ENCODE assay signal across 30 mouse cellular contexts in the genomic region with DNA sequence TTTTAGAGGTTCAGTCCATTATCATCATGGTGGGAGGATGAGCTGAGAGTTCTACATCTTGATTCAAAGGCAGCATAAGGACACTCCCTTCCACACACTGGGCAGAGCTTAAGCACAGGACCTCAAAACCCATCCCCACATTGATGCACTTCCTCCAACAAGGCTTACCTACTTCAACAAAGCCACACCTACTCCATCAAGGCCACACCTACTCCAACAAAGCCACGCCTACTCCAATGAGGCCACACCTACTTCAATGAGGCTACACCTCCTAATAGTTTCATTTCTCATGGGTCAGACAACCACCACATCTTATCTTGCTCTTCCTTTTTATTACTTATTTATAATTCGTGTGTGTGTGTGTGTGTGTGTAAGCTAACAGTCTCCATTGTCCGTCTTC. TPM values are rescaled to one million over a fixed set of nuclear protein-coding genes. Genes with fewer than 3 reads are reported as not detected.
DNase-seq lines count a peak whose midpoint lies in the region; ATAC-seq and TF ChIP-seq lines count a peak whose summit lies in the region.
"Had no signal": no experiment of that assay in that cellular context is flagged by ENCODE, and none has a peak within 500 bp of the region (broad histone marks: within the 10 kb centered on the region; RNA-seq: fewer than 3 reads in every experiment).

No protein-coding gene starts in this region.

- H3K36me3 ChIP-seq in CH12.LX (replicated peaks in 1 of 2; ENCODE audit: control insufficient read depth in 1 of 2, insufficient read depth in 1 of 2, low read length in 1 of 2): no peaks in the 10 kb centered on the region
- no peaks in the 10 kb centered on the region for H3K36me3 ChIP-seq in MEL (ENCODE audit: control insufficient read depth in 1 of 2, insufficient read depth in 2 of 2, low read length in 2 of 2)
- H3K36me3 ChIP-seq in liver, embryonic 11.5 days (ENCODE audit: control insufficient read depth, insufficient read depth, low read length): no peaks in the 10 kb centered on the region
- H3K36me3 ChIP-seq: embryonic facial prominence, embryonic 13.5 days; embryonic facial prominence, embryonic 15.5 days; forebrain, embryonic 10.5 days; forebrain, embryonic 12.5 days; G1E had no signal

- no peak overlapping the region for H3K9ac ChIP-seq in CH12.LX (ENCODE audit: insufficient read depth, low read depth)
- no peak overlapping the region for H3K9ac ChIP-seq in MEL (ENCODE audit: control insufficient read depth, low read depth, low read length, poor library complexity, severe bottlenecking)
- H3K9ac ChIP-seq in liver, embryonic 11.5 days (ENCODE audit: low read depth, low read length): no peak overlapping the region
- H3K9ac ChIP-seq: embryonic facial prominence, embryonic 13.5 days; embryonic facial prominence, embryonic 15.5 days; forebrain, embryonic 12.5 days had no signal

- TF ChIP-seq POLR2A in CH12.LX (IDR thresholded peaks at IDR 0.05; ENCODE audit: low read depth, low read length) (no peak), MEL (IDR thresholded peaks at IDR 0.05; ENCODE audit: control insufficient read depth in 1 of 2, insufficient read depth in 1 of 2, low read depth in 1 of 2, low read length in 2 of 2, poor library complexity in 1 of 2) (no peak)

- peak; percentile 29 for DNase-seq in CH12.LX (ENCODE audit: extremely low read depth)
- DNase-seq in MEL (ENCODE audit: low read depth, low spot score): peak; percentile 24
- DNase-seq in ZHBTc4 (ENCODE audit: low read depth, low spot score): peak; percentile 64
- DNase-seq in liver, embryonic 11.5 days (ENCODE audit: low spot score): no peak
- no peak for DNase-seq in ovary, adult 18-20 months (ENCODE audit: low spot score)
- no peak for DNase-seq in embryo, embryonic 10.5 days (ENCODE audit: low spot score)
- DNase-seq: adrenal gland, adult 2 months; adrenal gland, postnatal 10 days; adrenal gland, postnatal 25 days; B cell, adult 2 months; cerebellum, adult 11 months; cerebellum, adult 18-20 months; cerebellum, adult 8-10 months; cerebellum, adult 9-11 months; cerebellum, postnatal 14 days; embryo, embryonic 11 days had no signal

- H3K4me1 ChIP-seq in CH12.LX (ENCODE audit: control insufficient read depth in 1 of 2, insufficient read depth in 2 of 2) (no peaks in the 10 kb centered on the region; a peak in 1 of 4 replicates), MEL (ENCODE audit: control insufficient read depth in 1 of 2, insufficient read depth in 2 of 2, low read length in 2 of 2) (no peaks in the 10 kb centered on the region)
- H3K4me1 ChIP-seq in liver, embryonic 11.5 days (replicated peaks; ENCODE audit: control insufficient read depth, insufficient read depth, low read length): no peaks in the 10 kb centered on the region
- H3K4me1 ChIP-seq: embryonic facial prominence, embryonic 13.5 days; embryonic facial prominence, embryonic 15.5 days; forebrain, embryonic 10.5 days; forebrain, embryonic 12.5 days had no signal

- H3K4me3 ChIP-seq in CH12.LX (replicated peaks in 1 of 3; ENCODE audit: low read depth in 2 of 3, low read length in 2 of 3, poor library complexity in 1 of 3) (no peak overlapping the region), MEL (ENCODE audit: control insufficient read depth in 1 of 2, insufficient read depth in 1 of 2, low read depth in 2 of 2, low read length in 2 of 2) (no peak overlapping the region)
- H3K4me3 ChIP-seq in liver, embryonic 11.5 days (ENCODE audit: low read depth, low read length): no peak overlapping the region
- H3K4me3 ChIP-seq: embryonic facial prominence, embryonic 13.5 days; embryonic facial prominence, embryonic 15.5 days; erythroblast, embryonic 14.5 days; forebrain, embryonic 10.5 days; forebrain, embryonic 12.5 days had no signal

- H3K27ac ChIP-seq in CH12.LX (ENCODE audit: insufficient read depth, low read depth): no peak overlapping the region
- no peak overlapping the region for H3K27ac ChIP-seq in MEL (ENCODE audit: control insufficient read depth, low read depth, low read length)
- no peak overlapping the region for H3K27ac ChIP-seq in liver, embryonic 11.5 days (ENCODE audit: low read depth, low read length)
- H3K27ac ChIP-seq: embryonic facial prominence, embryonic 13.5 days; embryonic facial prominence, embryonic 15.5 days; forebrain, embryonic 10.5 days; forebrain, embryonic 12.5 days had no signal

- TF ChIP-seq EP300 in CH12.LX (IDR thresholded peaks at IDR 0.05; ENCODE audit: low read length) (no peak), MEL (IDR thresholded peaks at IDR 0.05; ENCODE audit: low read depth in 1 of 2, low read length in 2 of 2) (no peak)

- WGBS in liver, embryonic 11.5 days: 65% methylated on average over 3 of the region's 3 CpGs

- TF ChIP-seq RAD21 in CH12.LX (IDR thresholded peaks at IDR 0.05; ENCODE audit: low read depth, low read length) (no peak), MEL (IDR thresholded peaks at IDR 0.05; ENCODE audit: low read depth, low read length) (no peak)

- H3K9me3 ChIP-seq in CH12.LX (replicated peaks; ENCODE audit: low read length) (peaks cover 4% of the 10 kb centered on the region), MEL (replicated peaks; ENCODE audit: insufficient read depth, low read length) (no peaks in the 10 kb centered on the region)
- H3K9me3 ChIP-seq in liver, embryonic 11.5 days (ENCODE audit: control insufficient read depth, low read length): no peaks in the 10 kb centered on the region
- H3K9me3 ChIP-seq: embryonic facial prominence, embryonic 13.5 days; embryonic facial prominence, embryonic 15.5 days; forebrain, embryonic 10.5 days; forebrain, embryonic 12.5 days; G1E had no signal

- H3K4me2 ChIP-seq in CH12.LX (ENCODE audit: insufficient read depth, low read depth, poor library complexity, severe bottlenecking): no peak overlapping the region
- no peak overlapping the region for H3K4me2 ChIP-seq in liver, embryonic 11.5 days
- H3K4me2 ChIP-seq: embryonic facial prominence, embryonic 13.5 days; embryonic facial prominence, embryonic 15.5 days; forebrain, embryonic 12.5 days had no signal

- dilution Hi-C loops in CH12.LX (cut with MboI; ENCODE audit: extremely low pct_ligation_motif_present, extremely low pct_unique_long_range_greater_than_20kb, low sequenced_read_pairs): no loop called here

- no peak for ATAC-seq in liver, embryonic 11.5 days (replicated peaks; ENCODE audit: low FRiP score)
- ATAC-seq: CD4-positive, CD25-positive, alpha-beta regulatory T cell, adult 4 months; forebrain, embryonic 14.5 days; forebrain, embryonic 16.5 days had no signal

- no peak for TF ChIP-seq CTCF in CH12.LX (conservative IDR thresholded peaks at IDR 0.05 in 1 of 2, IDR thresholded peaks at IDR 0.05 in 1 of 2; ENCODE audit: low read depth in 2 of 2, low read length in 2 of 2)
- TF ChIP-seq CTCF in MEL (IDR thresholded peaks at IDR 0.05 in 2 of 3, conservative IDR thresholded peaks at IDR 0.05 in 1 of 3; ENCODE audit: control insufficient read depth in 1 of 3, insufficient read depth in 1 of 3, low read depth in 2 of 3, low read length in 3 of 3, poor library complexity in 1 of 3, severe bottlenecking in 1 of 3): no peak

- in situ Hi-C loops in CH12.LX (cut with MboI; ENCODE audit: low pct_ligation_motif_present, low pct_unique_long_range_greater_than_20kb, low sequenced_read_pairs): no loop called here

- no peaks in the 10 kb centered on the region for H3K79me2 ChIP-seq in CH12.LX (replicated peaks; ENCODE audit: control insufficient read depth, extremely low read depth, insufficient read depth, poor library complexity, severe bottlenecking)
- H3K79me2 ChIP-seq in MEL (ENCODE audit: control insufficient read depth, insufficient read depth, low read length, poor library complexity): no peaks in the 10 kb centered on the region

- H3K27me3 ChIP-seq in CH12.LX (replicated peaks): peaks cover 85% of the 10 kb centered on the region
- H3K27me3 ChIP-seq in MEL (ENCODE audit: control insufficient read depth in 1 of 2, insufficient read depth in 2 of 2, low read length in 2 of 2): no peaks in the 10 kb centered on the region
- no peaks in the 10 kb centered on the region for H3K27me3 ChIP-seq in liver, embryonic 11.5 days (replicated peaks; ENCODE audit: control insufficient read depth, insufficient read depth, low read length)
- H3K27me3 ChIP-seq: embryonic facial prominence, embryonic 13.5 days; embryonic facial prominence, embryonic 15.5 days had no signal

TF ChIP-seq in CH12.LX, 34 proteins besides CTCF, POLR2A, EP300 and RAD21:
- no peak for TF ChIP-seq ZKSCAN1 (IDR thresholded peaks at IDR 0.05; ENCODE audit: borderline replicate concordance, low read depth, low read length)
- TF ChIP-seq SIN3A (IDR thresholded peaks at IDR 0.05; ENCODE audit: low read length): no peak
- TF ChIP-seq TCF12 (IDR thresholded peaks at IDR 0.05; ENCODE audit: low read depth, low read length): no peak
- no peak for TF ChIP-seq TBP (conservative IDR thresholded peaks at IDR 0.05; ENCODE audit: low read depth, low read length)
- no peak for TF ChIP-seq JUND (conservative IDR thresholded peaks at IDR 0.05; ENCODE audit: low read depth, low read length)
- TF ChIP-seq MAX (IDR thresholded peaks at IDR 0.05; ENCODE audit: low read length): no peak

TF ChIP-seq in MEL, 35 proteins besides CTCF, POLR2A, EP300 and RAD21 (continues in another document):
- TF ChIP-seq TAL1 (IDR thresholded peaks at IDR 0.05; ENCODE audit: low read length) (no peak), GABPA (IDR thresholded peaks at IDR 0.05; ENCODE audit: low read depth, low read length) (no peak), ZNF384 (IDR thresholded peaks at IDR 0.05; ENCODE audit: low read depth, low read length) (no peak), ZMIZ1 (IDR thresholded peaks at IDR 0.05; ENCODE audit: low read depth, low read length) (no peak), CHD1 (IDR thresholded peaks at IDR 0.05; ENCODE audit: low read depth, low read length) (no peak), UBTF (IDR thresholded peaks at IDR 0.05; ENCODE audit: borderline replicate concordance, insufficient read depth, low read depth, low read length) (no peak), ZC3H11A (IDR thresholded peaks at IDR 0.05; ENCODE audit: low read depth, low read length) (no peak), CHD2 (IDR thresholded peaks at IDR 0.05; ENCODE audit: low read length) (no peak)

RNA-seq across cellular contexts. Expression of gene Mapt, which starts 22.1 kb away (rescaled TPM):
- total RNA-seq in CH12.LX (2012; rRNA removed) (0.29 and 0.64 TPM in 2 replicates), CH12.LX (2014; rRNA removed) (0.18 and 0.21 TPM in 2 replicates), MEL (2012; rRNA removed) (0.72 and 0.89 TPM in 2 replicates)
- polyA plus RNA-seq in CH12.LX (2012; ENCODE audit: insufficient read length, low read depth) (1.7 TPM in 2 replicates), MEL (2012; ENCODE audit: insufficient read depth in 1 of 2, insufficient read length in 2 of 2, low read depth in 1 of 2, low replicate concordance in 2 of 2, missing spikeins in 1 of 2) (1 to 10 TPM in 1 of 2 experiments, not detected in 1; 1.7 TPM)
- polyA plus RNA-seq in liver, embryonic 11.5 days (2014; fragmentation: Nextera tagmentation; extraction: Ambion mirVana): 0.90 and 1.1 TPM in 2 replicates
- polyA plus RNA-seq: erythroblast, embryonic 14.5 days had no signal

RNA-seq across cellular contexts. Expression of gene Sppl2c, which starts 22.9 kb away (rescaled TPM):
- total RNA-seq in CH12.LX (2012; rRNA removed) (not detected in 2 replicates), CH12.LX (2014; rRNA removed) (not detected in 2 replicates), MEL (2012; rRNA removed) (not detected in 2 replicates)
- polyA plus RNA-seq in CH12.LX (2012; ENCODE audit: insufficient read length, low read depth) (not detected in 2 replicates), MEL (2012; ENCODE audit: insufficient read depth in 1 of 2, insufficient read length in 2 of 2, low read depth in 1 of 2, low replicate concordance in 2 of 2, missing spikeins in 1 of 2) (not detected)
- not detected in 2 replicates for polyA plus RNA-seq in liver, embryonic 11.5 days (2014; fragmentation: Nextera tagmentation; extraction: Ambion mirVana)
- total RNA-seq: adrenal gland, adult 2 months; adrenal gland, postnatal 10 days; adrenal gland, postnatal 25 days; adrenal gland, postnatal 4 days had no signal
- polyA plus RNA-seq: adrenal gland, adult 2 months; brain, embryonic 14.5 days; CD4-positive, CD25-positive, alpha-beta regulatory T cell, adult 4 months; cortical plate, adult 2 months; embryonic facial prominence, embryonic 11.5 days; embryonic facial prominence, embryonic 13.5 days; embryonic facial prominence, embryonic 15.5 days; erythroblast, embryonic 14.5 days; forebrain, embryonic 10.5 days; forebrain, embryonic 12.5 days; forebrain, embryonic 14.5 days; forebrain, embryonic 16.5 days; frontal cortex, adult 2 months; G1E had no signal

Comparison
In these comparisons a context has a peak if more than half of its experiments do, and no peak if none do; other contexts are left out.
1. DNase-seq: peak in CH12.LX (single experiment), MEL (single experiment) and ZHBTc4 (single experiment); none in liver, embryonic 11.5 days (single experiment), ovary, adult 18-20 months (single experiment) and embryo, embryonic 10.5 days (single experiment).